Mouse (Mus musculus) MEL (cell line): ENCODE results near the gene Ndufs2. TPM values are rescaled to one million over a fixed set of nuclear protein-coding genes. Genes with fewer than 3 reads are reported as not detected.
A peak's percentile ranks its signal among the peaks of the same experiment; 100 is the strongest.

Source experiments
- DNase-seq: peaks from one replicate; pipeline ENCODE4 v3.0.0; 2011; ENCODE audit warnings: low read depth, low spot score
- H3K27ac ChIP-seq: 2 replicates; pipeline ENCODE4 v1.5.1; 2012; ENCODE audit warnings: low read depth, mild to moderate bottlenecking, control low read depth, low read length, moderate library complexity; ENCODE audit not compliant: control insufficient read depth
- H3K27me3 ChIP-seq, 2 experiments: fragments of 150-350 bp in 1 of 2; sonication (generic) in 1 of 2; 2 replicates each; pipeline ENCODE4 v1.6.1; 2012; ENCODE audit warnings: low read length in 2 of 2, mild to moderate bottlenecking in 2 of 2, improper control_type of control experiment in 1 of 2, moderate library complexity in 1 of 2; ENCODE audit not compliant: insufficient read depth in 2 of 2, control insufficient read depth in 1 of 2
- H3K36me3 ChIP-seq, 2 experiments: 2 replicates each; pipeline ENCODE4 v1.6.1; 2012 to 2014; ENCODE audit warnings: low read length in 2 of 2, improper control_type of control experiment in 1 of 2, inconsistent platforms in 1 of 2, mild to moderate bottlenecking in 1 of 2; ENCODE audit not compliant: insufficient read depth in 2 of 2, control insufficient read depth in 1 of 2
- H3K4me1 ChIP-seq, 2 experiments: fragments of 150-350 bp in 1 of 2; sonication (generic) in 1 of 2; 2 replicates each; pipeline ENCODE4 v1.6.1; 2012; ENCODE audit warnings: low read length in 2 of 2, improper control_type of control experiment in 1 of 2, mild to moderate bottlenecking in 1 of 2; ENCODE audit not compliant: insufficient read depth in 2 of 2, control insufficient read depth in 1 of 2
- H3K4me3 ChIP-seq, 2 experiments: fragments of 150-350 bp in 1 of 2; sonication (generic) in 1 of 2; 2 replicates each; pipeline ENCODE4 v1.5.1; 2012; ENCODE audit warnings: low read depth in 2 of 2, low read length in 2 of 2, mild to moderate bottlenecking in 2 of 2, moderate library complexity in 2 of 2, control low read depth in 1 of 2, improper control_type of control experiment in 1 of 2; ENCODE audit not compliant: control insufficient read depth in 1 of 2, insufficient read depth in 1 of 2
- H3K79me2 ChIP-seq: 2 replicates; pipeline ENCODE4 v1.6.1; 2012; ENCODE audit warnings: mild to moderate bottlenecking, low read length, moderate library complexity; ENCODE audit not compliant: control insufficient read depth, poor library complexity, insufficient read depth
- H3K9ac ChIP-seq: 2 replicates; pipeline ENCODE4 v1.6.1; 2012; ENCODE audit warnings: low read depth, mild to moderate bottlenecking, control low read depth, low read length, moderate library complexity; ENCODE audit not compliant: control insufficient read depth, poor library complexity, severe bottlenecking
- H3K9me3 ChIP-seq: fragments of 150-350 bp; sonication (generic); replicated peaks from 2 replicates; pipeline ENCODE4 v1.6.1; 2012; ENCODE audit warnings: mild to moderate bottlenecking, low read length, improper control_type of control experiment, moderate library complexity; ENCODE audit not compliant: insufficient read depth
- BHLHE40 ChIP-seq: IDR thresholded peaks from 2 replicates; pipeline ENCODE4 v1.6.1; 2012; ENCODE audit warnings: low read depth, mild to moderate bottlenecking, inconsistent platforms, low read length, improper control_type of control experiment, borderline replicate concordance
- CTCF ChIP-seq, 3 experiments: IDR thresholded peaks in 2 of 3; conservative IDR thresholded peaks in 1 of 3; 2 replicates each; pipeline ENCODE4 v1.5.1; 2011 to 2012; ENCODE audit warnings: low read length in 3 of 3, low read depth in 2 of 3, mild to moderate bottlenecking in 2 of 3, improper control_type of control experiment in 1 of 3, inconsistent platforms in 1 of 3, mixed read lengths in 1 of 3, moderate library complexity in 1 of 3; ENCODE audit not compliant: control insufficient read depth in 1 of 3, insufficient read depth in 1 of 3, poor library complexity in 1 of 3, severe bottlenecking in 1 of 3
- E2F4 ChIP-seq: IDR thresholded peaks from 2 replicates; pipeline ENCODE4 v1.6.1; 2011; ENCODE audit warnings: low read depth, low read length, improper control_type of control experiment, borderline replicate concordance
- ELF1 ChIP-seq: IDR thresholded peaks from 2 replicates; pipeline ENCODE4 v1.6.1; 2014; ENCODE audit warnings: low read depth, mild to moderate bottlenecking, inconsistent platforms, low read length, improper control_type of control experiment, moderate library complexity
- ETS1 ChIP-seq: IDR thresholded peaks from 2 replicates; pipeline ENCODE4 v1.6.1; 2012; ENCODE audit warnings: low read depth, mild to moderate bottlenecking, inconsistent platforms, low read length, improper control_type of control experiment, moderate library complexity
- GABPA ChIP-seq: IDR thresholded peaks from 2 replicates; pipeline ENCODE4 v1.6.1; 2012; ENCODE audit warnings: low read depth, mild to moderate bottlenecking, inconsistent platforms, low read length, improper control_type of control experiment, moderate library complexity
- GATA1 ChIP-seq: IDR thresholded peaks from 2 replicates; pipeline ENCODE4 v1.6.1; 2011; ENCODE audit warnings: low read depth, low read length, improper control_type of control experiment
- HCFC1 ChIP-seq: IDR thresholded peaks from 2 replicates; pipeline ENCODE4 v1.6.1; 2012; ENCODE audit warnings: low read depth, mild to moderate bottlenecking, inconsistent platforms, low read length, improper control_type of control experiment, moderate library complexity
- JUND ChIP-seq: IDR thresholded peaks from 2 replicates; pipeline ENCODE4 v1.6.1; 2011; ENCODE audit warnings: low read depth, mild to moderate bottlenecking, improper control_type of control experiment, low read length
- KAT2A ChIP-seq: conservative IDR thresholded peaks from 2 replicates; pipeline ENCODE4 v1.6.1; 2012; ENCODE audit warnings: low read depth, low read length, improper control_type of control experiment, inconsistent platforms
- MAFK ChIP-seq: IDR thresholded peaks from 2 replicates; pipeline ENCODE4 v1.6.1; 2011; ENCODE audit warnings: low read depth, mild to moderate bottlenecking, low read length, improper control_type of control experiment, borderline replicate concordance
- MAX ChIP-seq: IDR thresholded peaks from 2 replicates; pipeline ENCODE4 v1.6.1; 2011; ENCODE audit warnings: low read length, improper control_type of control experiment
- MYB ChIP-seq: IDR thresholded peaks from 2 replicates; pipeline ENCODE4 v1.6.1; 2011; ENCODE audit warnings: mild to moderate bottlenecking, low read depth, low read length, improper control_type of control experiment
- MYC ChIP-seq: IDR thresholded peaks from 2 replicates; pipeline ENCODE4 v1.6.1; 2011; ENCODE audit warnings: low read depth, mild to moderate bottlenecking, low read length, improper control_type of control experiment, moderate library complexity
- NELFE ChIP-seq: IDR thresholded peaks from 2 replicates; pipeline ENCODE4 v1.6.1; 2011; ENCODE audit warnings: low read depth, low read length, improper control_type of control experiment
- NRF1 ChIP-seq: IDR thresholded peaks from 2 replicates; pipeline ENCODE4 v1.6.1; 2014; ENCODE audit warnings: low read depth, mild to moderate bottlenecking, inconsistent platforms, low read length, improper control_type of control experiment, moderate library complexity; ENCODE audit not compliant: poor library complexity, insufficient read depth, severe bottlenecking
- POLR2A ChIP-seq, 2 experiments: IDR thresholded peaks; 2 replicates each; pipeline ENCODE4 v1.6.1; 2011 to 2012; ENCODE audit warnings: low read length in 2 of 2, mild to moderate bottlenecking in 2 of 2, control low read depth in 1 of 2, improper control_type of control experiment in 1 of 2, low read depth in 1 of 2, moderate library complexity in 1 of 2; ENCODE audit not compliant: control insufficient read depth in 1 of 2, insufficient read depth in 1 of 2, poor library complexity in 1 of 2
- POLR2AphosphoS2 ChIP-seq: IDR thresholded peaks from 2 replicates; pipeline ENCODE4 v1.6.1; 2011; ENCODE audit warnings: low read length, improper control_type of control experiment
- POLR2AphosphoS5 ChIP-seq: IDR thresholded peaks from 2 replicates; pipeline ENCODE4 v1.6.1; 2012; ENCODE audit warnings: low read depth, borderline replicate concordance, mild to moderate bottlenecking, inconsistent platforms, low read length, moderate library complexity, mixed read lengths
- RCOR1 ChIP-seq: IDR thresholded peaks from 2 replicates; pipeline ENCODE4 v1.6.1; 2012; ENCODE audit warnings: low read depth, mild to moderate bottlenecking, inconsistent platforms, low read length, improper control_type of control experiment
- SIN3A ChIP-seq: IDR thresholded peaks from 2 replicates; pipeline ENCODE4 v1.6.1; 2012; ENCODE audit warnings: low read length, improper control_type of control experiment, inconsistent platforms
- SMC3 ChIP-seq: IDR thresholded peaks from 2 replicates; pipeline ENCODE4 v1.6.1; 2011; ENCODE audit warnings: low read depth, low read length, improper control_type of control experiment
- TAL1 ChIP-seq: IDR thresholded peaks from 2 replicates; pipeline ENCODE4 v1.6.1; 2012; ENCODE audit warnings: mild to moderate bottlenecking, inconsistent platforms, low read length, moderate library complexity, mixed read lengths
- TBP ChIP-seq: IDR thresholded peaks from 2 replicates; pipeline ENCODE4 v1.8.0; 2011; ENCODE audit warnings: low read depth, low read length, improper control_type of control experiment
- USF1 ChIP-seq: IDR thresholded peaks from 2 replicates; pipeline ENCODE4 v1.6.1; 2014; ENCODE audit warnings: low read depth, mild to moderate bottlenecking, inconsistent platforms, low read length, improper control_type of control experiment, moderate library complexity
- USF2 ChIP-seq, 2 experiments: IDR thresholded peaks; 2 replicates each; pipeline ENCODE4 v1.6.1; 2011 to 2012; ENCODE audit warnings: improper control_type of control experiment in 2 of 2, low read length in 2 of 2, borderline replicate concordance in 1 of 2, inconsistent platforms in 1 of 2, low read depth in 1 of 2, mild to moderate bottlenecking in 1 of 2; ENCODE audit not compliant: insufficient read depth in 1 of 2
- ZC3H11A ChIP-seq: IDR thresholded peaks from 2 replicates; pipeline ENCODE4 v1.6.1; 2012; ENCODE audit warnings: low read depth, mild to moderate bottlenecking, inconsistent platforms, low read length, improper control_type of control experiment
- ZKSCAN1 ChIP-seq: IDR thresholded peaks from 2 replicates; pipeline ENCODE4 v1.6.1; 2012; ENCODE audit warnings: low read depth, mild to moderate bottlenecking, inconsistent platforms, low read length, improper control_type of control experiment, moderate library complexity
- ZNF384 ChIP-seq: IDR thresholded peaks from 2 replicates; pipeline ENCODE4 v1.6.1; 2012; ENCODE audit warnings: low read depth, mild to moderate bottlenecking, inconsistent platforms, low read length, improper control_type of control experiment
- polyA plus RNA-seq, 2 experiments: library from polyadenylated mRNA; stranded (reverse) in 1 of 2; unstranded in 1 of 2; fragments of >175 nt in 1 of 2; fragments of >200 nt in 1 of 2; gene quantifications; 2 replicates each; pipeline versions ENCODE4 v1.2.1 to v1.2.4; 2012; ENCODE audit warnings: low replicate concordance in 2 of 2, low read depth in 1 of 2; ENCODE audit not compliant: insufficient read length in 2 of 2, insufficient read depth in 1 of 2, missing spikeins in 1 of 2
- total RNA-seq: library from RNA; depleted of rRNA; stranded (reverse); fragments of 300-350 nt; gene quantifications from 2 replicates; pipeline ENCODE4 v1.2.3, GENCODE M21; 2012

Gene Ndufs2
- total and polyA plus RNA-seq, 3 experiments = 169 to 415 (median 292) TPM

DNA sequence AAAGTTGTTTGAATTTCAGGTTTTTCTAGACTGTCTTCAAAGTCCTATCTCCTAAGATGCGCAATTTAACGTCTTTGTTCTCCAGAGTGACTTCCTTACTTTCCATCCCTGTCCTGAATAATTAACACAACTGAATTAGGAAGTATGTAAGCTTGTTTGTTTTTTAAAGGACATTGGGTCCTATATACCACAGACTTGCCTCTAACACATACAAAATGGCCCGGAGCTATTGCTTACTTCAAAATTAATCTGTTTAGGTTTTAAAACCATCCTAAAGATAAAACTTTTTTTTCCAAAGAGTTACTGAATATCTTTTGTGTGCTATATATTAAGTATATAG is 43.8 kb upstream of the Ndufs2 start:
- peaks cover 0 to 14% of the 10 kb centered on the region in 2 experiments; a peak in 2 of 4 replicates for H3K36me3 ChIP-seq
- peak overlapping the region; percentile 83 to 100 for H3K4me3 ChIP-seq
- no peaks in the 10 kb centered on the region for H3K9me3 ChIP-seq
- H3K79me2 ChIP-seq = peaks cover 14% of the 10 kb centered on the region
- TF ChIP-seq E2F4 (no peak), ZKSCAN1 (no peak), NELFE (peak; percentile 53), POLR2AphosphoS2 (0 out of 2 replicates have a peak, but pooled peaks have one; percentile 58), TBP (peak; percentile 52; the same call in 1 of the 2 replicates)
- peak overlapping the region; percentile 99 for H3K27ac ChIP-seq
- no peak for DNase-seq
- H3K9ac ChIP-seq = peak overlapping the region; percentile 99
- H3K4me1 ChIP-seq = peaks cover 0 to 9% of the 10 kb centered on the region in 2 experiments; a peak in 3 of 4 replicates
- H3K27me3 ChIP-seq = no peaks in the 10 kb centered on the region; a peak in 1 of 4 replicates

DNA sequence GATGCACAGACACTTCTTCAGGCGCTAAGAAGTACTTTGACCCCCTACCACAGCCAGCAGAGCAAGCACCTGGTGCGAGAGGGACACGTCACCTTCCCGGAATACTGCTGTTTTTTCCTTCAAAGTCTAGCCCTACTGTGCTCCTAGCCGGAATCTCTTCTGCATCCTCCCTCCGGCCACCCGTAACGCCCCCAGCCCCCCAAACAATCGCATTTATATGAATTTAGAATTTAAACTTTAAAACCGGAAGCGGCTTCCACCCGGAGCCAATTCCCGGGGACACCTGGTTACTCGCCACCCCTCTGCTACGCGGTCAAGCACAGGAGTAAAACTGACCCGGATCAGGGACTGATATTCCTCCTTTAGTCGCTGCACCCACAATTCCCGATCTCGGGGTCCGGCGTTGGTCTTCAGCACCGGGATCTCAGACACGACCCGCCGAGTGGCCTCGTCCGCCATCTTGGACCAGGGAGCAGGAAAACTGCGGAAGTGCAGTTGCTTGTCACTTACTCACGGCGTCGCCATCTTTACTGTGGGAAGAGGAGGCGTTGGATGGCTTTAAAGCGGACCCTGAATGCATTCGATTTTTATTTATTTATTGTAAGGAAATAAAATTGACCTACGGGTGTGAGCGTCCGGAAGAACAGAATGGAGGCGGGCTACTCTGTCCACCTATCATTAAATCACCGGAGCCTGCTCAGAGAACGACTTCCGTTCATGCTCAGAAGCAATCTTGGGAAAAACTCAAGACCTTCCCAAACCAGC is 43.3 kb upstream of the Ndufs2 start, which contains the start of gene Ufc1:
Gene Ufc1 (minus strand): TSS at position 727 of the 765 bp plus-strand sequence.
- H3K9me3 ChIP-seq = no peaks in the 10 kb centered on the region
- H3K27ac ChIP-seq = peak within 1 kb of the TSS; percentile 99
- H3K4me1 ChIP-seq = peaks cover 0 to 9% of the 10 kb centered on the region in 2 experiments; a peak in 3 of 4 replicates
- peaks cover 14% of the 10 kb centered on the region for H3K79me2 ChIP-seq
- H3K27me3 ChIP-seq = no peaks in the 10 kb centered on the region; a peak in 1 of 4 replicates
- H3K4me3 ChIP-seq = peak within 1 kb of the TSS; percentile 83 to 100
- DNase-seq = peak; percentile 93
- peak within 1 kb of the TSS; percentile 99 for H3K9ac ChIP-seq
- peaks cover 0 to 14% of the 10 kb centered on the region in 2 experiments; a peak in 2 of 4 replicates for H3K36me3 ChIP-seq
- TF ChIP-seq MYC (peak; percentile 38; the same call in 1 of the 2 replicates), CTCF (IDR thresholded peaks at IDR 0.05 in 2 of 3, conservative IDR thresholded peaks at IDR 0.05 in 1 of 3; ENCODE audit: control insufficient read depth in 1 of 3, insufficient read depth in 1 of 3, low read depth in 2 of 3, low read length in 3 of 3, poor library complexity in 1 of 3, severe bottlenecking in 1 of 3) (no peak), POLR2AphosphoS5 (no peak), ETS1 (no peak; the same call in 1 of the 2 replicates), GABPA (no peak), RCOR1 (no peak), HCFC1 (peak; percentile 87), MAX (0 out of 2 replicates have a peak, but pooled peaks have one; percentile 29), E2F4 (peak; percentile 45; the same call in 1 of the 2 replicates), NRF1 (peak; percentile 62), POLR2A (IDR thresholded peaks at IDR 0.05; ENCODE audit: control insufficient read depth in 1 of 2, insufficient read depth in 1 of 2, low read depth in 1 of 2, low read length in 2 of 2, poor library complexity in 1 of 2) (peak; percentile 35 to 81; a peak in 2 of 4 replicates), ZNF384 (no peak), USF2 (IDR thresholded peaks at IDR 0.05; ENCODE audit: borderline replicate concordance in 1 of 2, insufficient read depth in 1 of 2, low read depth in 1 of 2, low read length in 2 of 2) (no peak), GATA1 (no peak), NELFE (0 out of 2 replicates have a peak, but pooled peaks have one; percentile 38), SMC3 (no peak), MAFK (no peak), ZC3H11A (no peak), MYB (no peak), ELF1 (peak; percentile 87), TAL1 (no peak), BHLHE40 (no peak), USF1 (no peak), ZKSCAN1 (no peak), KAT2A (peak; percentile 36; the same call in 1 of the 2 replicates), SIN3A (no peak; the same call in none of the 2 replicates), JUND (no peak)
